Mouse (Mus musculus): ENCODE results near the gene Aprt. TPM values are rescaled to one million over a fixed set of nuclear protein-coding genes. Genes with fewer than 3 reads are reported as not detected.
"Not testable (repeated sequence)": the region's sequence is repeated elsewhere in the genome, so short reads cannot be mapped to it uniquely, and the experiment has no call there.

Aprt gene
- polyA plus RNA-seq, 1 experiment, result 86.7 TPM

DNA sequence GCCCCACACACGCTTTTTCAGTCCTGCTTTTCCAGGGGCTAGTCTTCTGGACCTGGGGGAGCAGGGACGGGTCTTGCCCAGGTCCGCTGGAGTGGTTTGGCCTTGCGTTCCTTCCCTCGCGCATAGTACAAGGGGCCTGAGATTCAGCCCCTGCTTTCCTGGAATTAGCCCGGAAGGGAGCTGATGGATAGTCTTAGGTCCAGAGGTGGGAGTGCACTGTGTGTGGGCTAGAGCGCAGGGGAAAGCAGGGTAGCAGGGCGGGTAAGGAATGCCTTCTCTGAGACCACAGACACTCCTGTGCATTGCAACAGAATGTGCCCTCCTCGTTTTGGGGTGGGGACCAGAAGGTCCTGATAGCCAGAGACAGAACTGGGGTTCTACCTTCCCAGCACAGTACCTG is 407 bp upstream of the Aprt start:
- Histone ChIP-seq H3K4me1 (ENCODE audit: control insufficient read depth, insufficient read depth, insufficient read length) (peaks cover 11% of the 10 kb centered on the region; the same call in 1 of the 2 replicates), H3K27ac (ENCODE audit: insufficient read depth, low read length) (no peak overlapping the region), H3K4me3 (ENCODE audit: extremely low read depth, insufficient read depth, insufficient read length) (no peak overlapping the region), H3K27me3 (ENCODE audit: control insufficient read depth, insufficient read depth, low read length) (no peaks in the 10 kb centered on the region), H3K36me3 (ENCODE audit: control insufficient read depth, insufficient read depth, low read length) (peaks cover 7% of the 10 kb centered on the region)
- 75% methylated on average over 10 of the region's 10 CpGs for WGBS
- no peak for DNase-seq (ENCODE audit: low read depth in 1 of 2, low spot score in 2 of 2)
- TF ChIP-seq POLR2A (IDR thresholded peaks at IDR 0.05; ENCODE audit: low read depth, low read length), result no peak
- TF ChIP-seq CTCF (IDR thresholded peaks at IDR 0.05; ENCODE audit: extremely low read depth, insufficient read depth, insufficient read length, insufficient replicate concordance), result no peak

DNA sequence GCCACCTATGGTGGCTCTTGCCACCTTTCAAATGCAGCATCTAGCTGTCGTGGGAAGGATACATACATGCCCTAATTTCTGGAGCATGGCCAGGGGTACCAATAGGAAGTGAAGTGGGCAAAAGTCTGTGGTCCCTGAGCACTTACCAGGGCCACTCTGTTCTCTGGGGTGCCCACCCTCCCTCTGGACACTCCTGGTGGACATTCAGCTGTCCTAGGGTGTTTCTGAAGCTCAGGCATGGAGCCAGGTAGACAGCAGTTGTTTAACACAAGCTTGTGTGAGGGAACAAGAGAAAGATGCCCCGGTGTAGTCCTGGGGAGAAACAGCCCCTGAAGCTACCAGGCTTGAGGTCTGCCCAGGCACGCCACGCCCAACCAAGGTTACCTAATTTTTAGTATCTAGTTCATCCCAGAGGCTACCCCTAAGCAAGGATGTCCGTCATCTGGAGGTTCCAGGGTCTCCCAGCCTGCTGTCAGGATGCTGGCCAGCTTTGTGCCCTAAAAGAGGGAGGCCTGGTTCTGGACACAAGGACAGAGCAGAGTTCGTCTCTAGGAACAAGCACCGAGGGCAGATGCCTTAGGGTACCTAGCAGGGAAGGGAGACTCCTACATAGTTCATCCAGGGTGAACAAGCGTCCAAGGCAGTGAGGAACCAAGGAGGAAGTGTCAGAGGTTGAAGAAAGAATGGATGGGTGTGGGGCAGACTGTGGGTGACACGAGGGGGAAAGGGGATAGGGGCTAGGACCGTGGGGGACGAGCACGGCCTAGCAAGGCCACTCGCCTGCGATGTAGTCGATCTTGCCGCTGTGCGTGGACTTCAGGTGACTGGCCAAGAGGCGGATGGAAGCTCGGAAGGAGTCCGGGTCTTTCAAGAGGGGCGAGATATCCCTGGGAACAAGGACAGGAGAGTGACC is 718 bp downstream of the Aprt start:
- 13% methylated on average over 21 of the region's 21 CpGs for WGBS
- Histone ChIP-seq H3K27me3 (ENCODE audit: control insufficient read depth, insufficient read depth, low read length) (no peaks in the 10 kb centered on the region), H3K4me1 (ENCODE audit: control insufficient read depth, insufficient read depth, insufficient read length) (peaks cover 11% of the 10 kb centered on the region; the same call in 1 of the 2 replicates), H3K4me3 (ENCODE audit: extremely low read depth, insufficient read depth, insufficient read length) (peak overlapping the region; percentile 79), H3K27ac (ENCODE audit: insufficient read depth, low read length) (peak overlapping the region; percentile 23; the same call in 1 of the 2 replicates), H3K36me3 (ENCODE audit: control insufficient read depth, insufficient read depth, low read length) (peaks cover 18% of the 10 kb centered on the region)
- no peak for DNase-seq (ENCODE audit: low read depth in 1 of 2, low spot score in 2 of 2)
- TF ChIP-seq POLR2A (IDR thresholded peaks at IDR 0.05; ENCODE audit: low read depth, low read length), result no peak
- no peak for TF ChIP-seq CTCF (IDR thresholded peaks at IDR 0.05; ENCODE audit: extremely low read depth, insufficient read depth, insufficient read length, insufficient replicate concordance)

DNA sequence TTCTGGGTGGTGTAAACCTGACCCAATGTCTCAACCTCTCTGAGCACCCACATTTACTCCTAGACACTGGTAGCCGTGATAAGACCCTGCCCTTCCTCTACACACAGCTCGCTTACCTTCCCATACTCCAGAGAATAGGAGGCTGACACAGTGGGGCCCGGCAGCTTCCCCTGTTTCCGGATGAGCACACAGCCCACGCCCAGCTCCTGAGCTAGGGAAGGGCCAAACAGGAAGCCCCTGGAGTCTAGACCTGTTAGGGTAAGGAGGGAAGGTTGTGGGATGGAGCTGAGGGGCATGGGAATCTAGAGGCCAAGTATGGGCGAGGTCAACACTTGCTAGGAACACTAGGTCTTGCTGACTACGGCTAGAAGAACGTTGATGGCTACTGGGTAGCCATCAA is 1.4 kb downstream of the Aprt start:
- Histone ChIP-seq H3K27ac (ENCODE audit: insufficient read depth, low read length) (no peak overlapping the region), H3K4me3 (ENCODE audit: extremely low read depth, insufficient read depth, insufficient read length) (no peak overlapping the region), H3K27me3 (ENCODE audit: control insufficient read depth, insufficient read depth, low read length) (no peaks in the 10 kb centered on the region), H3K4me1 (ENCODE audit: control insufficient read depth, insufficient read depth, insufficient read length) (peaks cover 11% of the 10 kb centered on the region; the same call in 1 of the 2 replicates), H3K36me3 (ENCODE audit: control insufficient read depth, insufficient read depth, low read length) (peaks cover 23% of the 10 kb centered on the region)
- no peak for TF ChIP-seq POLR2A (IDR thresholded peaks at IDR 0.05; ENCODE audit: low read depth, low read length)
- no peak for TF ChIP-seq CTCF (IDR thresholded peaks at IDR 0.05; ENCODE audit: extremely low read depth, insufficient read depth, insufficient read length, insufficient replicate concordance)
- 71% methylated on average over 8 of the region's 8 CpGs for WGBS
- DNase-seq (ENCODE audit: low read depth in 1 of 2, low spot score in 2 of 2), result no peak

DNA sequence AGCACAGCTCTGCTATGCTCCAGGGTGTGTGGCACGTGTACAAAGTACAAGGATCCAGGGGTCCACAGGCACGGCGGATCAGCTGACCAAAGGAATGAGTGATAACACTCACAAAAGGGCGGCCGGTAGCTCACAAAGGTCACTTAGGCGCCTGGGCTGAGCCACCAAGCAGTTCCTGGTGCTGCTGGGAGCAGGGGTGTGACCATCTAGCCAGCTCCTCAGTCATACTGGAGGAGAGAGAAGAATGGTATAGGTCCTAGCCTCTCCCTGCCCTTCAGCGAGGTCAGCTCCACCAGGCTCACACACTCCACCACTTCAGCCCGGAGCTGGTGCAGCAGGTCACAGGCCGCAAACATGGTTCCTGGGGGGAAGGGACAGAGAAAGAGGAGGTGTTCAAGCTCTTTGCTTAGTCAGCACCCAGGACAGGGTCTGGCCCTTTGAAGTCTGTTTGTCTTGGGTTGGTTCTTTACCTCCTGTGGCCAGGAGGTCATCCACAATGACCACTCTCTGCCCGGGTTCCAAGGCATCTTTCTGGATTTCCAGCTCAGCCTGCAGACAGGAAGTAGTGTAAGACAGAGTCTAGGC is 1.9 kb downstream of the Aprt start:
- H3K27ac ChIP-seq (ENCODE audit: insufficient read depth, low read length), result no peak overlapping the region
- 78% methylated on average over 10 of the region's 10 CpGs for WGBS
- TF ChIP-seq CTCF (IDR thresholded peaks at IDR 0.05; ENCODE audit: extremely low read depth, insufficient read depth, insufficient read length, insufficient replicate concordance) (no peak), POLR2A (IDR thresholded peaks at IDR 0.05; ENCODE audit: low read depth, low read length) (no peak)
- peaks cover 24% of the 10 kb centered on the region for H3K36me3 ChIP-seq (ENCODE audit: control insufficient read depth, insufficient read depth, low read length)
- no peak overlapping the region for H3K4me3 ChIP-seq (ENCODE audit: extremely low read depth, insufficient read depth, insufficient read length)
- no peak for DNase-seq (ENCODE audit: low read depth in 1 of 2, low spot score in 2 of 2)
- H3K27me3 ChIP-seq (ENCODE audit: control insufficient read depth, insufficient read depth, low read length), result no peaks in the 10 kb centered on the region
- peaks cover 11% of the 10 kb centered on the region; the same call in 1 of the 2 replicates for H3K4me1 ChIP-seq (ENCODE audit: control insufficient read depth, insufficient read depth, insufficient read length)

DNA sequence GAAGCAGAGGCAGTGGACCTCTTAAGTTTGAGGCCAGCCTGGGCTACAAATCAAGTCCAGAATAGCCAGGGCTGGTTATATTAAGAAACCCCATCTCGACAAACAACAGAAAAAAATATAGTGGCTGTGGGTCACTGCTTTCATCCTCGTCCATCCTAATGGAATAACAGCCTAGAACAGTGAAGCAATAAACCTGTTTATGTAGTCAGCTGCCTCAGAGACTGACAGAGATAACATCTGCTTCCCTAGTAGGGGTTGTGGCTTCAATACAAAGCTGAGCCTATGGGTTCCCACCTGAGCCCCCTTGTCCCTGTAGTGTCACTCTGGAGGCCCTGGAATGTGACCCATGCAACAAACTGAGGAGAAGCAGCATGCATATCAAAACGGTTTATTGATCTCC is 2.4 kb downstream of the Aprt start:
- Histone ChIP-seq H3K27ac (ENCODE audit: insufficient read depth, low read length) (no peak overlapping the region), H3K27me3 (ENCODE audit: control insufficient read depth, insufficient read depth, low read length) (no peaks in the 10 kb centered on the region), H3K36me3 (ENCODE audit: control insufficient read depth, insufficient read depth, low read length) (peaks cover 26% of the 10 kb centered on the region), H3K4me3 (ENCODE audit: extremely low read depth, insufficient read depth, insufficient read length) (no peak overlapping the region), H3K4me1 (ENCODE audit: control insufficient read depth, insufficient read depth, insufficient read length) (peaks cover 11% of the 10 kb centered on the region; the same call in 1 of the 2 replicates)
- no peak for DNase-seq (ENCODE audit: low read depth in 1 of 2, low spot score in 2 of 2)
- TF ChIP-seq POLR2A (IDR thresholded peaks at IDR 0.05; ENCODE audit: low read depth, low read length), result no peak
- no peak for TF ChIP-seq CTCF (IDR thresholded peaks at IDR 0.05; ENCODE audit: extremely low read depth, insufficient read depth, insufficient read length, insufficient replicate concordance)
- WGBS, result 76% methylated on average over 3 of the region's 3 CpGs

DNA sequence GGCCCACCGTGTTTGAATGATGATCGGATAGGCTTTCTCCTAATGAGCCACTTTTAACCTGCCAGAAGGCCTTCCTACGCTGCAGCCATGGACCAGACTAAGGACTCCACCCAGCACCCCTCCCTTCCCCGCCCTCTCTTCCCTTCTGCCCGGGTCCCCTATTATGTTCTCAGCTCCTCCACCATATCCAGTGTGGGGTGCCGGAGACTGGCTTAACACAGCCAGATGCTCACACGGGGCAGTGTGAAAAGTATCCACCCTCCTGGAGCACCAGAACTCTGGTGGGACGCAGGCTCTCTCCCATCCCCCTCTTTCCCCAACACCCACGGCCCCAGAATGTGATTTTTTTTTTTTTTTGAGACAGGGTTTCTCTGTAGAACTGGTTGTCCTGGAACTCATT is 3.1 kb downstream of the Aprt start:
- Histone ChIP-seq H3K27ac (ENCODE audit: insufficient read depth, low read length) (no peak overlapping the region), H3K4me1 (ENCODE audit: control insufficient read depth, insufficient read depth, insufficient read length) (peaks cover 17% of the 10 kb centered on the region; the same call in 1 of the 2 replicates), H3K36me3 (ENCODE audit: control insufficient read depth, insufficient read depth, low read length) (peaks cover 25% of the 10 kb centered on the region), H3K4me3 (ENCODE audit: extremely low read depth, insufficient read depth, insufficient read length) (no peak overlapping the region), H3K27me3 (ENCODE audit: control insufficient read depth, insufficient read depth, low read length) (no peaks in the 10 kb centered on the region)
- DNase-seq (ENCODE audit: low read depth in 1 of 2, low spot score in 2 of 2), result no peak
- no peak for TF ChIP-seq CTCF (IDR thresholded peaks at IDR 0.05; ENCODE audit: extremely low read depth, insufficient read depth, insufficient read length, insufficient replicate concordance)
- TF ChIP-seq POLR2A (IDR thresholded peaks at IDR 0.05; ENCODE audit: low read depth, low read length), result no peak
- WGBS, result 75% methylated on average over 9 of the region's 9 CpGs

DNA sequence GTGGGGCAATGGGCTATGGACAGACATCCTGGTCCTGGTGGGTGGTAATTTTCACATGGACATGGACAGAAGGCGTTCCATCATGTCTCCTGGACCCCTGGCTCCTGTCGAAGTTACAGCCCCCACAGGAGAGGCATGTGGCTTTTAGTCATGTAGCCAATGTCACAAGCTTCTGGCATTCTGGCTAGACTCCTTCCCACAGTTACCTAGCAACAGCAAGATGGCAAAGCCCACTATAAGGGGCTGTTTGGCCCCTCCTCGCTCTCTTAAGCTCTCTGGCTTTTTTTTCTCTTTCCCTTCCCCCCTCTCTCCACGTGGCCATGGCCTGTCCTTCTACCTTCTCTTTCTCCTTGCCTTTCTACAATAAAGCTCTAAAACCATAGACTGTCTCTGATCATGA is 3.5 kb downstream of the Aprt start:
- Histone ChIP-seq H3K4me1 (ENCODE audit: control insufficient read depth, insufficient read depth, insufficient read length) (peaks cover 17% of the 10 kb centered on the region; the same call in 1 of the 2 replicates), H3K36me3 (ENCODE audit: control insufficient read depth, insufficient read depth, low read length) (peaks cover 25% of the 10 kb centered on the region)
- 79% methylated on average over 4 of the region's 4 CpGs for WGBS
- DNase-seq (ENCODE audit: low read depth in 1 of 2, low spot score in 2 of 2); H3K27ac ChIP-seq (ENCODE audit: insufficient read depth, low read length); H3K27me3 ChIP-seq (ENCODE audit: control insufficient read depth, insufficient read depth, low read length); H3K4me3 ChIP-seq (ENCODE audit: extremely low read depth, insufficient read depth, insufficient read length): not testable (repeated sequence)
